Mouse (Mus musculus) mesoderm, embryonic 11.5 days (tissue): ENCODE results near the gene Ccdc89.
A peak's percentile ranks its signal among the peaks of the same experiment; 100 is the strongest.

Experiments used
- DNase-seq: peaks from one replicate; pipeline ENCODE4 v3.0.0-alpha.2; 2012; ENCODE audit warnings: low read depth, low spot score

Gene Ccdc89

DNA sequence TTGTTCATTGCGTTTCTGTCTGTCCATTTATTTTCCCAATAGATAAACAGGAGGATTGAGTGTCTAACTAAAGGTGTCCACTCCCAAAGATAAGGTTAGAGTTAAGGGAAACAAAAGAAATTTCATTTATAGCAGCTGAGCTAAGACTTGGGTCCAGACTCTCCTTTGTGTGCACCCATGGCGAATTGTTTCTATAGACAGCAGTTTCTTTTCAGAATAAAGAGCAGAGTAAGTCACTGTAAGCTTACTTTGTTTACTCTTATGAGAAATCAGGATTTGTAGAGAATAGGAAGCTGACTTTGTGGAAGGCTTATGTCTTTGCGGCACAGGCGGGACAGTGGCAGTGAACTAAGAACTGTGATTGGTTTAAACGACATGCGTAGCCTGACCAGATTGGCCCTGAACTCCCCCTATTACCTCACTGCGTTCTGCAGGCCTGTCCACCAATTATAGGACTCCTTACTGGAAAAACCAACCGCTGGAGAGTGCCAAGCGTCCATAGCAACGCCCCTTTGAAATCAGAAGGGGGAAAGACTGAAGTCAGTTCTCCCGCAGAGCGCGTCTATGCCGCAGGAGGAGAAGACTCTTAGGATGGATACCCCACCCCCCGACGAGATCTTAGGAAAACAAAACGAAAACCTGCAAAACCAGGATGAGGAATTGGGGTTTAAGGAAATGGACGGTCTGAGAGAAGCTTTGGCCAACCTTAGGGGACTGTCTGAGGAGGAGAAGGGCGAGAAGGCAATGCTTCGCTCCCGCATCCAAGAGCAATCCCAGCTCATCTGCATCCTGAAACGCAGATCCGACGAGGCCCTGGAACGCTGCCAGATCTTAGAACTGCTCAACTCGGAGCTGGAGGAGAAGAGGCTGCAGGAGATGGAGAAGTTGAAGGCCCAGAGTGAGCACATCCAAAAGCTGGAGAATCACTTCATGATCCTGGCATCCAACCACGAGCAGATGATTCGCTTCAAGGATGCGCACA lies at the start of gene Ccdc89:
Gene Ccdc89, plus strand, starts transcription at position 558 of the 982 bp plus-strand sequence.
- peak; percentile 92 for DNase-seq

DNA sequence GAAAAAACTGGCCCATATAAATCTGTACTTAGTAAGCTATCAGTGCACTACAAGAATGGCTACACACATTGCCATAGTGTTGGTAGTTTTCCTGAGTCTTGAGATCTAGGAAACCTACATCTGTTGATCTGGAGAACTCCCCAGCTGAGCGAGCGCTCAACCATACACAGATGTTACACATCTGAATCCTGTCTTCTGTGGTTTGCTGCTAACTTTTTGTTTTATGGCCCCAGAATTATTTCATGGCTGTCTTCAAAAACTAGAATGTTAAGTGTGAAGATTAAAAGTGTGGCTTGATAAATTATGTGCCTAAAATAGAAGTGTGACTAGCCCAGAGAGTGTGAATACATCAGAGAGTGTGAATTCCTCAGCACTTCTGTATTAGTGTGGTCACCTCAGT lies 42.0 kb upstream of the Ccdc89 start:
- no peak for DNase-seq

DNA sequence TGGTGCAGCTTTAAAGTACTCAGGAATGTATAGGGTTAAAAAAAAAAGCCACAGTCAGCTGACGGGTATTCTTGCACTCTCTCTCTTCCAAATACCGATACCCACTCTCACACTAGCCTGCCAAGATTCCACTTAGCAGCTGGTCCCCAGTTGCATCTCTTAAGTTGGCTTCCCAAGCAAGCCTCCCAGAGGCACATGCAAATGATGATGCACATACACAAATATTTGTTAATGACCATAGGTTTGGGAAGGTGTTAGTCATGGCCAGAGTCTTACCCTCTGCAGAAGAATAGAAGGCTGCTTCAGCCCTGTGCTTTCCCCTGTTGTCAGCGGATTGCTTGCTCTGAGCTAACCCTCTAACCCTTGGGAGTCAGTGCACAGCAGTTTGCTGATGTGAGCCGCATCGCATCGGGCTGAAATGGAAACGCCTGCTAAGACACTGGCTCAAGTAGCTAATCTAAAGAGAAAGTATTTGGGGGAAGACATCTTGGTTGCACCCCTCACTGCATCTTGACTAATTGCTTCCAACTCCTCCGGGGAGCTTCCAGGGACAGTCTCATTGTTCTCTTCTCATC lies 39.4 kb upstream of the Ccdc89 start:
- DNase-seq = no peak

DNA sequence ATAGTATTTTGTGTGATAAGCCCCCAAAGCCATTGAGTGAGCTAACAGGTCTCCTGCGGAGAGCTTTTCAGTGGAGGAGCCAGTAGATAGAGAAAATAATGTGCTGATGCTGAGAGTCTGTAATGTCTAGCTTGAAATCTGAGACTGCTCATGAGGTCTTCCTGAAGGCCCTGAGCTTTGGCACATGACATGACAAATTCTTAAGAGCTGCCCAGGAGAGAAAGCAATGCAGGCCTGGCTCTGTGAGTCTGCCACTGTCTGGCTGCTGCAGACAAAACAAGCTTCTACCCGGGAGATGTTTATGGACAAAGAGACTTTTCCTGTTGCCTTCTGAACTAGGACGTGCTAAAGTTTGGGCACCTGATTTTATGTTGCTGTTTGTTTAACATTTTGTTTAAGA lies 36.6 kb upstream of the Ccdc89 start:
- no peak for DNase-seq

DNA sequence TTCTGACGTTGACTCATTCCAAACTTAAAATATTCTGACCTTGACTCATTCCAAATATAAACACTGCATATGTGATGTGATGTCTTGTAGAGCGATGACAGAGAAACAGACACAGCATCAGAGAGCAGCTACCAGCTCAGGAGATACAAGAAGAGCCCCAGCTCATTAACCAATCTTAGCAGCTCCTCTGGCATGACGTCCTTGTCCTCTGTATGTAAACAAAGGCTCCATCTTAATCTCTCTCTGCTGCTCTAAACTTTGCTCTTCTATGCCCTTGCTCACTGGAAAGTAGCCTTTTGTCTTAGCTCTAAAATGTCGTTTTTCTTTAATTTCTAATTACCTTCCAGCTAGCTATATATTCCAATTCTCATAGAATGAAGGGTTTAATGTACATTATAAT lies 31.3 kb upstream of the Ccdc89 start:
- DNase-seq = no peak

DNA sequence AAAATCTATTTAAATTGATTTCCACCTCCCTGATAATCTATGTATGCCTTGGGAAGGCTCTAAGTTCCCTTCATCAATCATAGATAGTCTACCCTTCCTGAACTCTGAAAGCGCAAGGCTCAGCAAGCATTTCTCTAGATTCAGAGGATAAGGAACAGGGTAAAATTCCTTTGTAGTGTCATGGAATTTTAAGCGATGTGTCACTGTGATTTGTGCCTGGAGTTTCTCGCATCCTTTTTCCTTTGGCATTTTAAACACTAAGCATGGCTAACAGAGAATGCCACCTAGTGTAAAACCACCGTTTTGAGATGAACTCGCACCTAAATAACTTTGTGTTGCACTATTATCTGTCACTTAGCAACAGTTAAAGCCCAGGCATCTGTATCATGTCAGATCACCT lies 30.4 kb upstream of the Ccdc89 start:
- no peak for DNase-seq

DNA sequence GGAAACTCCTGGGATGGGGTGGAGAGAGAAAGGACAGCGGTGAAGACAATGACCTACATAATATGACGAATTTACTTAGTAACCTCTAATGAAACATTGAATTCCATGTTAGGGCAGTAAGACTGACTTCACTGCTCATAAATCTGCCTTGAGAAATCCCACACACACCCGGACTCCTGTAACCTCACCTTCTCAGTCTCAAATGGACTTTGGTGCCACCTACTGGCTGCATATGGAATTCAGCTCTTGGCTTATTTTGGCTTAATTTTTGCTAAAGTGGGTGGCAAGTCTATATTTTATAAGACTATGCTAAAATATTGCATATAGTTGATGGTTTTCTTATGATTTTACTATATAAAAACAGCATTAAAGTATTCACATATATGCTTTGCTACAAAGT lies 16.4 kb upstream of the Ccdc89 start:
- peak; percentile 74 for DNase-seq

DNA sequence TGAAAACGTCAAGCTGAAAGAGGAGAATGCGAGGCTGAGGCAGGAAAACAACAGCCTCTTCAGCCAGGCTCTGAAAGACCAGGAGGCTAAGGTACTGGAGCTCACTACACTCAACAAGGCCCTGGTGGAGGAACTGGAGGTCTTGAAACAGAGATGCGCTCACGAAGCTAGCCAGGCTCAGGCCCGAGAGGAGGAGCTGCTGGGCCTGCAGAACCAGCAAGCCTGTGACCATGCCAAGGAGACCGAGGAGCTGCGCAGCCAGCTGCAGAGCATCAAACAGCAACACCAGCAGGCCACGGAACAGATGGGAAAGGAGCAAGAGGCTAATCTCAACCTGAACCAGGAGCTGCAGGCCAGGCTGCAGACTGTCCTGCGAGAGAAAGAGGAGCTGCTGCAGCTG lies 629 bp downstream of the Ccdc89 start:
- no peak for DNase-seq

DNA sequence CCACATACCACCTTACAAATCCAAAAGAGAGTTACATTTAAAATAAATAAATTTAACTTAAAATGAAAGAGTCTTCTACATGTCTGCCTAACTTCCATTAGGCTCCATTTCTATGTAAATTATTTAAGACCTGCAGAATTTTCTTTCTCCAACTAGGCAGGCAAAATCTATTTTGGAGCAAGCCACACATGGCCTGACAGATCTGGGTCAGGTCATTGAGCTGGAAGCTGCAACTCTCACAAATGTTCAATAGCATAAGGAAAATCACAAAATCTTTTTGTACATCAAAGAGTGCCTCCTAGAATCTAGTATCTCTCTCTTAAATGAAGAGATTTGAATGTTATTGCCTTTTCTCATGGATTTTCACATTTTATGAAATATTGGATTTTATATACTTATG lies 5.8 kb downstream of the Ccdc89 start:
- DNase-seq = no peak

DNA sequence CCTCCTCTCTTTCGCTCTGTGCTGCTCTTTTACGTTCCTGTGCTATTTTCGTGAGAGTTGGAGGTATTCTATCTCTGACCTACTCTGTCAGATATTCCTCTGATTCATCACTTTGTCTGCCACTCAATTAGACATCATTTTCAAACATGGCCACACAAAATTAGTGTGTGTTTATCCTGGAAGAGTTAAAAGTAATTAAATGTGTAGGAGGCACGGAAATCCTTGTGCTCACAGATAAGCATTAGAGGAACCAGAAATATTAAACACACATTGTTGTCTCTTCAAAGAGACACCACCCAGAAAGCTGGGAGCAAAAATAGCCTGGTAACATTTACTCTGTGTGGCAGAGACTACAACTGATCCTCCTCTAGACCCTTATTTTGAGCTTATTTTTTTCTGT lies 13.7 kb downstream of the Ccdc89 start:
- DNase-seq = no peak

DNA sequence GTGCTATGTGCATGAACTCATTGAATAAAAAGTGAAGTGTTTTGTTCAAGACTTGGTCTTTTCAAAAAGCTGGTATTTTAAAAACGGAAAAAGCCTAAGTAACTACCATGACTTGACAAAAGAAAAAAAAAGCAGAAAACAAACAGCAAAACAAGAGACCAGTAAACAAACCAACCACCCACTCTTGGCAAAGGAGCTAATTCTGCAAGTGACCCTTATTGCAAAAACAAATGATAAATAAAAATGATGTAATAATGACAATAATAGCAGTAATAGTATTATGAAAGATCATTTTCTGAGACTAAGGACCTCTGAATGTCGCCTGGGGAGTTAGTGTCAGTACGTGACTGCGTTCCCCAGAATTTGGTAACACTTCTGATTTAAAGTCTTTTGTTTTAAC lies 15.7 kb downstream of the Ccdc89 start:
- no peak for DNase-seq

DNA sequence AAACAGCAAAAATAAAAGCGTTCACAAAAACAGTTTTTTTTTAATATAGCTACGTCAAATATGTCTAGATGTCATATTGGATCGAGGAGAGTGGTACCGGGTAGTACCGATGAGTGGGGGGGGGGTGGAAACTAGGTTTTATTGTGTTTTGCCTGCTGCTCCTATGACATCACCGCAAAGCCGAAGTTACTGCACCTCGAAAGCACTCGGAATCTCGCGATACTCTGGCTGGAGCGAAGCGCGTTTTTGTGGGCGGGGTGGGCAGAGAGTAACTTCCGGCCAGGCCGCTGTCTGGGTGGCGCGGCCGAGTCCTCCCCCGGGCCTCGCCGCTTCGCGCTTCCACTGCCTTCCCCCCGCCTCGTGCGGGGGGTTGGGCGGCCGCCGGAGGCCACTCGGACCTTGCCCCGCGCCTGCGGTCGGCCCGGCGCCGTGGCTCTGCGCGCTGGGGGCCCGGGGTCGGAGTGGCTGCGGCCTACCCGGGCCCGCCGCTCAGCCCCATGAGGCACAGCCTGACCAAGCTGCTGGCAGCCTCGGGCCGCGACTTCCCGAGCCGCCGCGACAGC lies 16.2 kb downstream of the Ccdc89 start, which contains the start of gene Crebzf:
Gene Crebzf, plus strand, starts transcription at position 212 of the 563 bp plus-strand sequence.
- peak; percentile 99 for DNase-seq

DNA sequence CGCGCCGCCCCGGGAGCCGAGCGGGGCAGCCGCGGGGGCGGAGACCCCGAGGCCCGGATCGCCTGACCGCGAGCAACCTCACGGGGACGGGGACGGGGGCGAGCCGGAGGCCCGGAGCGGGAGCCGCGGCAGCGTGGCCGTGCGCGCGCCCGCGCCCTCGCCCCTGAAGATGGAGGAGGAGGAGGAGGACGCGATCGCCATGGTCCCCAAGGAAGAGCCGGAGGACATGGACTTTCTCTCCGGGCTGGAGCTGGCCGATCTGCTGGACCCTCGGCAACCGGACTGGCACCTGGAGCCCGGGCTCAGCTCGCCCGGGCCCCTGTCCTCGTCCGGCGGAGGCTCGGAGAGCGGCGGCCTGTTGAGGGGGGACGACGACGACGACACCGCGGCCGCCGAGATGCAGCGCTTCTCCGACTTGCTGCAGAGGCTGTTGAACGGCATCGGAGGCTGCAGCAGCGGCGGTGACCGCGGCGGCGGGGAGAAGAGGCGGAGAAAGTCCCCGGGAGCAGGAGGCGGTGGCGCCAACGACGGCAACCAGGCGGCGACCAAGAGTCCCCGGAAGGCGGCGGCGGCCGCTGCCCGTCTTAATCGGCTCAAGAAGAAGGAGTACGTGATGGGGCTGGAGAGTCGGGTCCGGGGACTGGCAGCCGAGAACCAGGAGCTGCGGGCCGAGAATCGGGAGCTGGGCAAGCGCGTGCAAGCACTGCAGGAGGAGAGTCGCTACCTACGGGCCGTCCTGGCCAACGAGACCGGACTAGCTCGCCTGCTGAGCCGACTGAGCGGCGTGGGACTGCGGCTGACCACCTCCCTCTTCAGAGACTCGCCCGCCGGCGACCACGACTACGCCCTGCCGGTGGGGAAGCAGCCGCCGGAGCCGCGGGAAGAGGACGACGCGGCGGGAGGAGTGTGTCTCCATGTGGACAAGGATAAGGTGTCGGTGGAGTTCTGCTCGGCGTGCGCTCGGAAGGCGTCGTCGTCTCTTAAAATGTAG lies 17.0 kb downstream of the Ccdc89 start:
- peak; percentile 62 for DNase-seq

DNA sequence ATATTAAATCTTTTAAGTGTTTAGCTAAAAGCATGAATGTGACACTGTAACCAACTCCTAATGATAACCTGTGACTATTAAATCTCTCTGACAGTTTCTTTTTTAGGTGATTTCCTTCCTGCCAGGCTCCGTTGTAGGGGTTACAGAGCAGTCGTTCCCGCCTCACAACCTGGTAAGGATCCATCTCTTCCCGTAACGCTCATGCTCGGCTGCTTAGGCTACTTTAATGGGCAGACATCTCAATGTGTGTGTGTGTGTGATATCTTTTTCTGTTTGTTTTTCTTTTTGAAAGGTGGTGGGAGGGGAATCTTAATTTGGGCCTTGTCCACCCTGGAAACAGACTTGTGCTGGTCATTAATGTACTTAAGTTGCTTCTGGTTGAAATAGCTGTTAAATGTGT lies 17.8 kb downstream of the Ccdc89 start:
- DNase-seq = no peak

DNA sequence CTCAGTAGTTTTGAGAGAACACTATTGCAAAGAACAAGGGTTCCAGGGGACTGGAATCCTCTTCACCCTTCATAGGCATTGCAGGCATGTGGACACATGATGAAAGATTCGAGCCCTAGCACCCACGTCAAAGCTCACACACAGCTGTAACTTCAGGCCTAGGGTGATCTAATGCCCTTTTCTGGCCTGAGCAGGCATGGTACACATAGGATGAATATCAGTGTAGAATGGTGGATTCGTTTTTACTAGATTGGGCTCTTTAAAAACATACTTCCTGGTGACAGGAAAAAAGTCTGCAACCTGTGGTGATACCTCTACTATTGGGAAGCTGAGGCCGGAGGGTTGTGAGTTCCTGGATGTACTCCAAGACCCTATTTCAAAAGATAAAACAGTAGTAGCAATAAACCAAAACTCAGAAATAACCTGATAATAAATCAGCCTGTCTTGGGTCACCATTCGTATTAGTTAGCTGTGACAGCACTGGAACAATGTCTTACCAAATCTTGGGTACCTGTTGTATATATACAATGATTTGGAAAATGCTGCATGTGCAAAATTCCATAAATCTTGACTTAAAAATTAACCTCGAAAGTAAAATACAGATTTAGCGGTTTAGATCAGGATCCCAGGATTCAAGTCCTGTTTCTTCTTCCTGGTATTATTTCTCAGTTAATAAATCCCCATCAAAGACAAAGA lies 29.9 kb downstream of the Ccdc89 start:
- DNase-seq = no peak

DNA sequence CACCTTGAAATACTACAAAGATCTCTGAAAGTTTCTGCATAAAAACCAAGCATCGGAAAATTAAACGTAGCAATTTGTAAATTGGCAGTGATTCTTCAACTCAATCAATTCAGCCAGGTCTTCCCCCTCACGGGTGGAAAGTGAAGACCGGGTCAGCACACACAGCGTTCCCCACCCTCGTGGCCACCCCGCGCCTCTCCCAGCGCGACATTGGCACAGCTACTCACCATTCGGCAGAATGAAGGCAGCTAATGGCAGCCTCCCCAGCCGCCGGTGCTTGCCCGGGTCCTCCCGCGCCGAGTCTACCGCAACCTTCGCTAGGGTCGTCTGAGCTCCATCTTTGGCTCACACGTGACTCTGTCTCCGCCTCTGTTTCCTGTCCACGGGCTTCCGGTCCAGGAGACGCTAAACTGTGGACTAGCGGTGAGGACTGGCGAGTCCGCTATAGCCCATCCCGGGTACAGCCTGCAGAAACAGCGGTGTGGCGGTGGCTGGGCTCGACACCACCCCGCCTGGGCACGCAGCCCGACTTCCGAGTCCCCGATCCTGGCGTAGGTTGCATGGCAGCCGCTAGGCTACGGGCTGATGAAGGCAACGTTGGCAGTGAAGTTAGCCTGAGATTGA lies 30.6 kb downstream of the Ccdc89 start, which contains the start of gene Tmem126a:
Gene Tmem126a, minus strand, starts transcription at position 385 of the 624 bp plus-strand sequence.
- peak; percentile 93 for DNase-seq

DNA sequence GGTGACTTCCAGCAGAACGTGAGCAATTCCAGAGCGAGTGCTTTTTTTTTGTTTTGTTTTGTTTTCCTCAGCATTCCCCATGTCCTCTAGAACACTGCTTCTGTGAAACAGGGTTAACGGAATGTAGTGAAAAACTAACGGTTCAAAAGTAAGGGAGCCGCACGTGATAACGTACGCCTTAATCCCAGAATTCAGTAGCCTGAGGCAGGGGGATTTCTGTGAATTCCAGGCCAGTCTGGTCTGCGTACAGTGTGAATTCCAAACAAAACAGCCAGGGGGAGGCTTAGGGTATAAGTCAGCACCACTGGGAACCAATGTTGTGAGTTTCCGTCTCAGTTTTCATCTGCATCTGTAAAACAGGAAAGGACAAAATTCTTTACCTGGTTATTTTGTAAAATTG lies 31.1 kb downstream of the Ccdc89 start:
- DNase-seq = no peak

DNA sequence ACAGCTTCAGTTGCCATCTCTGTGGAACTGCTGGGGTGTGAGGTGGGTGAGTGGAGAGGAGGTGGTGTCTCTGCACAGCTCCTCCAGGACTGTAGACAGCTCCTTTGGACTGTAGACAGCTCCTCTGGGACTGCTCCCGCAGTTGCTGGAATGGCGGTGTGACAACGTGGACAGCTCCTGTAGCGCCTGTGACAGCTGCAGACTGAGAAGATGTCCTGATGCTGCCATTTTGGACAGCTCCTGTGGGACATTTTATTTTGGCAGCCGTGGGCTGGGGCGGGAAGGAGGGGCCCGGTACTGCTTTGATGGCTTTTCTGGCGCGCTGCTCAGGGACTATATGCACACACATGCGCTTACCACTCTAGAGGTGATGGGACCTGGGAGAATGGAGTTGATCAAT lies 34.0 kb downstream of the Ccdc89 start:
- no peak for DNase-seq

DNA sequence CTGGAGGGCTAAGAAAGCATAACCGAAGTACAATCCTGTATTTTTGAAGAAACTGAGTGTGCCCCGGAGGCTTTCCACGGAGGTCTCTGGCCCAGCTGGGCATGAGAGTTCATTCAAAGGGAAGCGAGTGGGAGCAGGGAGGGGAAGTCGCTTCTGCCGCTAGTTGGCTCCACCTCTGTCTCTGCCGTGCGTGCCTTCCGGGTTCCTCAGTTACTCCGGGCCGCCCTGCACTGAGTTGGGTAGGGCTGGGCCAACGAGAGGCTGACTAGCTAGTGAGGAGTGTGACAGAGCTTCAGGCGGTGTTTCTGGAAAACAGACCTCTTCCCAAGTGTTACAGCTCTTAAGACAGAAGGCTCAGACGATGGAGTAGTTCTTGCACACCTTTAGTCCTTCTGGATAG lies 34.6 kb downstream of the Ccdc89 start:
- no peak for DNase-seq

DNA sequence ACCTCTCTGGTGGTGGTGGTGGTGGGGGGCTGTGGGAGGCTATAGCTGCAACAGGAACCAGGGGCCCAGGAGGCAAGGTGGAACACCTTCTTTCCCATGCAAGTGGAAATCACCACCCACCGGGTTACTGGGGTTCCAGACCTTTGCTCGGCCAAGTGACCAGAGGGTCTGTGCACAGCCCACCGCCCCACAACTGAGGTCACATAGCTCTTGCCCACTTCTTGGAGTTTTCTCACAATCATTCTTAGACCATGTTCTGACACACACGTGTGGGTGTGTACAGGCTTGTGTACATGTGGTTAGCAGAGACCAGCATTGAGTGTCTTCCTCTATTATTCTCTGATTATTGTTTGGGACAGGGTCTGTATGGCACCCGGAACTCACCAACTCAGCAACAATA lies 35.1 kb downstream of the Ccdc89 start:
- DNase-seq = no peak
